Mouse (Mus musculus) embryonic facial prominence, embryonic 10.5 days (tissue): ENCODE results near the gene Raver2. TPM values are rescaled to one million over a fixed set of nuclear protein-coding genes. Genes with fewer than 3 reads are reported as not detected.

ENCODE experiments used
- DNase-seq: peaks from one replicate; pipeline ENCODE4 v3.0.0-alpha.2; 2017; ENCODE audit warnings: low spot score
- H3K27ac ChIP-seq: fragments of 300-500 bp; sonication (generic); replicated peaks from 2 replicates; pipeline ENCODE4 v1.5.1; 2016; ENCODE audit warnings: mild to moderate bottlenecking
- H3K27me3 ChIP-seq: fragments of 300-500 bp; sonication (generic); replicated peaks from 2 replicates; pipeline ENCODE4 v1.6.1; 2016; ENCODE audit warnings: low read depth, mild to moderate bottlenecking; ENCODE audit not compliant: poor library complexity, severe bottlenecking
- H3K36me3 ChIP-seq: fragments of 300-500 bp; sonication (generic); replicated peaks from 2 replicates; pipeline ENCODE4 v1.6.1; 2016; ENCODE audit warnings: mild to moderate bottlenecking, moderate library complexity
- H3K4me1 ChIP-seq: fragments of 300-500 bp; sonication (generic); 2 replicates; pipeline ENCODE4 v1.6.1; 2016
- H3K4me3 ChIP-seq: fragments of 300-500 bp; sonication (generic); 2 replicates; pipeline ENCODE4 v1.5.1; 2016; ENCODE audit warnings: mild to moderate bottlenecking, moderate library complexity
- H3K9me3 ChIP-seq: fragments of 300-500 bp; sonication (generic); 2 replicates; pipeline ENCODE4 v1.6.1; 2016; ENCODE audit warnings: mild to moderate bottlenecking
- WGBS: fragments of 180-500 bp; shearing (Covaris S2); methylation state at CpG from one replicate; pipeline ENCODE4 v1.1.7; 2016; 5-methylcytosine and 5-hydroxymethylcytosine counted together
- polyA plus RNA-seq: library from polyadenylated mRNA; unstranded; fragments of >200 nt; fragmentation: Nextera tagmentation; extraction: Ambion mirVana; gene quantifications from 2 replicates; pipeline ENCODE4 v1.2.1, GENCODE M21; 2016

The Raver2 gene
- polyA plus RNA-seq, 1 experiment from 2014 or later: 12.0 TPM

- H3K27ac ChIP-seq: no peak overlapping the region
- H3K4me1 ChIP-seq: peaks cover 7% of the 10 kb centered on the region; the same call in 1 of the 2 replicates
- no peaks in the 10 kb centered on the region for H3K27me3 ChIP-seq
- WGBS: 63% methylated on average over 3 of the region's 3 CpGs
- no peak for DNase-seq
- H3K36me3 ChIP-seq: peaks cover 15% of the 10 kb centered on the region
- H3K9me3 ChIP-seq: no peaks in the 10 kb centered on the region
- H3K4me3 ChIP-seq: no peak overlapping the region
Observed at GRCm38 (mm10) chr4:101185216-101185615, 116.4 kb downstream of the Raver2 start.

GRCm38 (mm10) chr4:101186591-101186990 lies 117.8 kb downstream of the Raver2 start:
- H3K9me3 ChIP-seq: no peaks in the 10 kb centered on the region
- WGBS: 93% methylated on average over 5 of the region's 5 CpGs
- peaks cover 19% of the 10 kb centered on the region for H3K36me3 ChIP-seq
- H3K4me1 ChIP-seq: peaks cover 5% of the 10 kb centered on the region; the same call in 1 of the 2 replicates
- H3K27me3 ChIP-seq: no peaks in the 10 kb centered on the region
- no peak overlapping the region for H3K27ac ChIP-seq
- no peak overlapping the region for H3K4me3 ChIP-seq
- no peak for DNase-seq

- Histone ChIP-seq H3K9me3 (no peaks in the 10 kb centered on the region), H3K4me3 (no peak overlapping the region), H3K4me1 (peaks cover 5% of the 10 kb centered on the region; the same call in 1 of the 2 replicates), H3K36me3 (peaks cover 13% of the 10 kb centered on the region), H3K27me3 (no peaks in the 10 kb centered on the region), H3K27ac (no peak overlapping the region)
- no peak for DNase-seq
- 88% methylated on average over 4 of the region's 4 CpGs for WGBS
Observed at GRCm38 (mm10) chr4:101187381-101187780, 118.6 kb downstream of the Raver2 start.

- Histone ChIP-seq H3K27ac (no peak overlapping the region), H3K4me1 (no peaks in the 10 kb centered on the region), H3K4me3 (no peak overlapping the region), H3K9me3 (no peaks in the 10 kb centered on the region), H3K36me3 (peaks cover 6% of the 10 kb centered on the region), H3K27me3 (no peaks in the 10 kb centered on the region)
- WGBS: 90% methylated on average over 5 of the region's 5 CpGs
- DNase-seq: no peak
Observed at GRCm38 (mm10) chr4:101192241-101192976, 123.6 kb downstream of the Raver2 start.

GRCm38 (mm10) chr4:101194170-101194569 lies 125.4 kb downstream of the Raver2 start:
- DNase-seq: no peak
- Histone ChIP-seq H3K27me3 (no peaks in the 10 kb centered on the region), H3K27ac (no peak overlapping the region), H3K4me3 (no peak overlapping the region), H3K4me1 (0 out of 2 replicates have a peak, but pooled peaks cover 3% of the 10 kb centered on the region), H3K9me3 (no peaks in the 10 kb centered on the region), H3K36me3 (peaks cover 6% of the 10 kb centered on the region; the same call in 1 of the 2 replicates)
- 88% methylated on average over 1 of the region's 1 CpGs for WGBS

- H3K36me3 ChIP-seq: 0 out of 2 replicates have a peak, but pooled peaks cover under 1% of the 10 kb centered on the region
- no peaks in the 10 kb centered on the region for H3K27me3 ChIP-seq
- 0 out of 2 replicates have a peak, but pooled peaks cover 3% of the 10 kb centered on the region for H3K4me1 ChIP-seq
- H3K27ac ChIP-seq: no peak overlapping the region
- no peak overlapping the region for H3K4me3 ChIP-seq
- DNase-seq: no peak
- WGBS: 91% methylated on average over 2 of the region's 2 CpGs
- H3K9me3 ChIP-seq: no peaks in the 10 kb centered on the region
Observed at GRCm38 (mm10) chr4:101196407-101196806, 127.6 kb downstream of the Raver2 start.

GRCm38 (mm10) chr4:101197421-101198170 lies 128.8 kb downstream of the Raver2 start:
- Histone ChIP-seq H3K4me1 (0 out of 2 replicates have a peak, but pooled peaks cover 3% of the 10 kb centered on the region), H3K9me3 (no peaks in the 10 kb centered on the region), H3K36me3 (no peaks in the 10 kb centered on the region), H3K27me3 (no peaks in the 10 kb centered on the region), H3K27ac (no peak overlapping the region), H3K4me3 (no peak overlapping the region)
- WGBS: 90% methylated on average over 9 of the region's 9 CpGs
- no peak for DNase-seq

- WGBS: 76% methylated on average over 2 of the region's 2 CpGs
- no peak for DNase-seq
- Histone ChIP-seq H3K4me3 (no peak overlapping the region), H3K9me3 (no peaks in the 10 kb centered on the region), H3K27ac (no peak overlapping the region), H3K27me3 (no peaks in the 10 kb centered on the region), H3K4me1 (0 out of 2 replicates have a peak, but pooled peaks cover 3% of the 10 kb centered on the region), H3K36me3 (no peaks in the 10 kb centered on the region)
Observed at GRCm38 (mm10) chr4:101198333-101198732, 129.6 kb downstream of the Raver2 start.

- 93% methylated on average over 8 of the region's 8 CpGs for WGBS
- Histone ChIP-seq H3K4me1 (0 out of 2 replicates have a peak, but pooled peaks cover 3% of the 10 kb centered on the region), H3K36me3 (no peaks in the 10 kb centered on the region), H3K27ac (no peak overlapping the region), H3K9me3 (no peaks in the 10 kb centered on the region), H3K27me3 (no peaks in the 10 kb centered on the region), H3K4me3 (no peak overlapping the region)
- DNase-seq: no peak
Observed at GRCm38 (mm10) chr4:101199433-101200081, 130.8 kb downstream of the Raver2 start.

Other genes starting within 250 kb of the Raver2 start
- not detected in 2 replicates for gene Gm10577, start 48.3 kb upstream of the Raver2 start, polyA plus RNA-seq
- 47.6 and 49.0 TPM in 2 replicates for gene Jak1, start 196.3 kb downstream of the Raver2 start, polyA plus RNA-seq